Mouse (Mus musculus) cortical plate, adult 2 months (tissue): ENCODE measurements around the gene Pikfyve. TPM values are rescaled to one million over a fixed set of nuclear protein-coding genes. Genes with fewer than 3 reads are reported as not detected.

Experiments
- H3K27ac ChIP-seq: fragments of 200-500 bp; 2 replicates; pipeline ENCODE4 v1.5.1; 2012; ENCODE audit warnings: low read length, control low read depth, inconsistent platforms; ENCODE audit not compliant: insufficient read depth
- H3K4me1 ChIP-seq: fragments of 200-500 bp; 2 replicates; pipeline ENCODE4 v1.6.1; 2011; ENCODE audit warnings: low read length; ENCODE audit not compliant: control insufficient read depth, insufficient read depth
- H3K4me3 ChIP-seq: fragments of 200-500 bp; 2 replicates; pipeline ENCODE4 v1.5.1; 2011; ENCODE audit warnings: mild to moderate bottlenecking, low read length, control low read depth; ENCODE audit not compliant: insufficient read depth
- CTCF ChIP-seq: fragments of 200-500 bp; IDR thresholded peaks from 2 replicates; pipeline ENCODE4 v1.5.1; 2011; ENCODE audit warnings: mild to moderate bottlenecking, control low read depth, low read length; ENCODE audit not compliant: insufficient read depth; ENCODE audit errors: extremely low read depth
- POLR2A ChIP-seq: fragments of 200-500 bp; IDR thresholded peaks from 2 replicates; pipeline ENCODE4 v1.6.1; 2011; ENCODE audit warnings: mild to moderate bottlenecking, low read length, control low read depth; ENCODE audit not compliant: insufficient read depth; ENCODE audit errors: extremely low read depth
- polyA plus RNA-seq: library from polyadenylated mRNA; depleted of rRNA; stranded (reverse); fragments of >200 nt; gene quantifications from 2 replicates; pipeline ENCODE4 v1.2.3, GENCODE M21; 2012

Pikfyve gene
- polyA plus RNA-seq, 1 experiment: 13.2 TPM

GRCm38 (mm10) chr1:65183994-65184393, 2.5 kb upstream of the Pikfyve start:
- no peak for TF ChIP-seq CTCF
- Histone ChIP-seq H3K27ac (no peak overlapping the region), H3K4me1 (peaks cover 1% of the 10 kb centered on the region; the same call in 1 of the 2 replicates), H3K4me3 (no peak overlapping the region)

GRCm38 (mm10) chr1:65185011-65185410, 1.5 kb upstream of the Pikfyve start:
- Histone ChIP-seq H3K4me3 (no peak overlapping the region), H3K27ac (no peak overlapping the region), H3K4me1 (peaks cover 1% of the 10 kb centered on the region; the same call in 1 of the 2 replicates)
- no peak for TF ChIP-seq POLR2A
- no peak for TF ChIP-seq CTCF

DNA sequence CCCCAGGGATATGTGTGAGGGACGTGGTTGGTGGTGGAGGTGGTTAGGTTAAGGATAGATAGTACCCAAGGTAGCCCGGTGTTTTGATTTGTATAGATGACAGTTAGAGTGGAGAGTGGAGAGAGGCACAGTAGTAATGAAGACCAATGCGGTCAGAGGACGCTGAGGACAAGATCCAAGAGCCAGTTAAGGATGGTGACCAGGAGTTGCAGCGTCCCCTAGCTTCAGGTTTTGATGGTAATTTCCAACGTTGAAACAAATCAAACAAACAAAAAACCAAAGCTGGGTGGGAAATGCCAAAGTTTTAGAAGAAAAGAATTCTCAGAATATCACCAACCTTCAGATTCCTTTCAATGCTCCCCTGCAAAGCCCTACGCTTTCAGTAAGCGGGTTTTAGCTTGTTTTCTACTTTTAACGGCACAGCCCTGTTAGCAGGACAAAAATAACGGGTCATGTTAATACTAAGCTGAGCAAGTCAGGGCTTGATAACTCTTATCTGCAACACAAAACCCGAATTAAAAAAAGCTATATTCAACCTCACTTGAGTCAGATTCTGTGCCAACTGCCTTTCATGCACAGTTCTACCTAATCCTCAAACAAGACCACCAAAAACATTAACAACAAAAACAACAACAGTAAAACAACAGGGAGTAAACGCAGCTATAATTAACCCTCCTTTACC, 818 bp upstream of the Pikfyve start:
- Histone ChIP-seq H3K4me1 (peaks cover 1% of the 10 kb centered on the region; the same call in 1 of the 2 replicates), H3K4me3 (peak overlapping the region; percentile 89), H3K27ac (peak overlapping the region; percentile 76; the same call in 1 of the 2 replicates)
- TF ChIP-seq CTCF (peak; percentile 32; the same call in 1 of the 2 replicates), POLR2A (no peak)

GRCm38 (mm10) chr1:65187074-65187430, 569 bp downstream of the Pikfyve start:
- Histone ChIP-seq H3K4me3 (peak overlapping the region; percentile 89), H3K27ac (no peak overlapping the region), H3K4me1 (peaks cover 1% of the 10 kb centered on the region; the same call in 1 of the 2 replicates)
- TF ChIP-seq CTCF (no peak), POLR2A (no peak)

- no peak overlapping the region for H3K27ac ChIP-seq
- no peak for TF ChIP-seq POLR2A
- TF ChIP-seq CTCF: no peak
- peaks cover 1% of the 10 kb centered on the region; the same call in 1 of the 2 replicates for H3K4me1 ChIP-seq
- no peak overlapping the region for H3K4me3 ChIP-seq
Observed at GRCm38 (mm10) chr1:65190172-65190571, 3.7 kb downstream of the Pikfyve start.

DNA sequence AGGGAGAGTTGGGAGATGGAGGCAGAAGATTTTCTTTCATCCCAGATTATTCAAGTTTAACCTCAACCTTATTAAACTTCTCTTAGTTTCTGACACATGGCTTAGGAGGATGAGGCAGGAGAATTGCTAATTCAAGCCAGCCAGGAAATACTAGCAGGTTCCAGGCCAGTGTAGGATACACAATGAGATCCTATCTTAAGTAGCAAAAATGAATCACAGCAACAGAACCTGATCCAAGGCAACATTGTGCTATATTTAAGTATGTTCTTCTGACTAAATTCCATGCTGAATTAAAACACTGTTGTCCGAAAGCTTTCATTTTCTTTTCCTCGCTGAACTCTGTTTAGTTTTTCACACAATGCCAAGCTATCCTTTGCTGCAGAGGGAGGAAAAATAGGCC, 6.7 kb downstream of the Pikfyve start:
- no peak overlapping the region for H3K27ac ChIP-seq
- no peak for TF ChIP-seq POLR2A
- TF ChIP-seq CTCF: no peak
- no peak overlapping the region for H3K4me3 ChIP-seq
- H3K4me1 ChIP-seq: peaks cover 1% of the 10 kb centered on the region; the same call in 1 of the 2 replicates

- no peaks in the 10 kb centered on the region for H3K4me1 ChIP-seq
- no peak overlapping the region for H3K27ac ChIP-seq
- H3K4me3 ChIP-seq: no peak overlapping the region
- TF ChIP-seq POLR2A (no peak), CTCF (no peak)
Observed at GRCm38 (mm10) chr1:65198425-65198824, 11.9 kb downstream of the Pikfyve start.

DNA sequence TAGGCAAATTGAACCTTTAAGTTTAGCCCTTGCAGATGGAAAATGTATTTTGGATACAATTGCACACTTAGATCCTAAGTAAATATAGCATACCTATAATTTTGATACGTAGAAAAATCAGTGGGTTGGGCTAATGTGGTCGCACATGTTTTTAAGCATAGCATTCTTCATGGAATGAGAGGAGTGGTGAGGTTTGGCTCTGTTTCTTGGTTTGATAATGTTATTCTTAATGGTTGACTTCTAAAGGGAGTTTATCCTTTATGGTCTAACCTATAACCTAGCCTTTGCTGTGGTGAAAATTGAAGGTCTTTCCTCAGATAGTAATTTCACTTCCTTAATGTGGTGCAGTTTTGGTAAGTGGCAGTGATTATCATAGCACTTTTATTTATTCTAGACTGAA, 12.4 kb downstream of the Pikfyve start:
- TF ChIP-seq POLR2A: no peak
- TF ChIP-seq CTCF: no peak
- Histone ChIP-seq H3K4me3 (no peak overlapping the region), H3K4me1 (no peaks in the 10 kb centered on the region), H3K27ac (no peak overlapping the region)

- Histone ChIP-seq H3K27ac (no peak overlapping the region), H3K4me1 (no peaks in the 10 kb centered on the region), H3K4me3 (no peak overlapping the region)
- no peak for TF ChIP-seq CTCF
- TF ChIP-seq POLR2A: no peak
Observed at GRCm38 (mm10) chr1:65204299-65204698, 17.8 kb downstream of the Pikfyve start.

DNA sequence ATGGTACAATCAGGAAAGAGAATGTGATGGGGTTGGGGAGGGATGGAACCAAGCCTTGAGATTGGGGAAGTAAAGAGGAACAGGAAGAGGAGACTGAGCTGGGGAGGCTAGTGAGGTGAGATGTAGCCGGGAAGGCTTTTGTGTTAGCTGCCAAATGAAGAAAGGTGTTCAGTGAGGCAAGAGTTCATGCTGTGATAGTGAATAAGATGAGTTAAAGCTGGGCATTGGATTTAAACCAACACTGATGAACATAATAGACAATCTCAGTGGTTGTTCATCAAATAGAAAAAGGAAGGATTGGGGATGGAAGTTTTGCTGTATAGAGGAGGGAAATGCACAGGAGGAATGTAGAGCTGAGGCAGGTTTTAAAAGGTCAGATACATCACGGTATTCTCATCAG, 26.7 kb downstream of the Pikfyve start:
- Histone ChIP-seq H3K27ac (no peak overlapping the region), H3K4me1 (no peaks in the 10 kb centered on the region), H3K4me3 (no peak overlapping the region)
- no peak for TF ChIP-seq POLR2A
- TF ChIP-seq CTCF: no peak
